Mouse (Mus musculus) midbrain, embryonic 12.5 days (tissue): ENCODE measurements at regions not wholly inside any gene's neighbourhood (a gene's known extent, or its start where the extent isn't known, plus 50 kb on each side); places are given as distances from the start of the nearest gene placed in this dataset.

Experiments used
- ATAC-seq: fragments of 200-750 bp; cut with Nextera tagmentation; 2 replicates; pipeline ENCODE4 v1.8.0; 2017; ENCODE audit warnings: low read depth, moderate TSS enrichment, moderate library complexity; ENCODE audit not compliant: low FRiP score
- H3K27ac ChIP-seq: fragments of 300-500 bp; sonication (generic); replicated peaks from 2 replicates; pipeline ENCODE4 v1.5.1; 2016; ENCODE audit warnings: mild to moderate bottlenecking
- H3K27me3 ChIP-seq: fragments of 300-500 bp; sonication (generic); 2 replicates; pipeline ENCODE4 v1.6.1; 2016; ENCODE audit warnings: mild to moderate bottlenecking
- H3K36me3 ChIP-seq: fragments of 300-500 bp; sonication (generic); 2 replicates; pipeline ENCODE4 v1.6.1; 2016
- H3K4me1 ChIP-seq: fragments of 300-500 bp; sonication (generic); 2 replicates; pipeline ENCODE4 v1.6.1; 2016
- H3K4me2 ChIP-seq: fragments of 300-500 bp; sonication (generic); replicated peaks from 2 replicates; pipeline ENCODE4 v1.6.1; 2016; ENCODE audit warnings: mild to moderate bottlenecking, moderate library complexity
- H3K4me3 ChIP-seq: fragments of 300-500 bp; sonication (generic); 2 replicates; pipeline ENCODE4 v1.5.1; 2016; ENCODE audit warnings: mild to moderate bottlenecking
- H3K9ac ChIP-seq: fragments of 300-500 bp; sonication (generic); replicated peaks from 2 replicates; pipeline ENCODE4 v1.6.1; 2016; ENCODE audit warnings: mild to moderate bottlenecking, moderate library complexity
- H3K9me3 ChIP-seq: fragments of 300-500 bp; sonication (generic); 2 replicates; pipeline ENCODE4 v1.6.1; 2016; ENCODE audit warnings: mild to moderate bottlenecking
- WGBS: fragments of 180-500 bp; shearing (Covaris S2); methylation state at CpG from one replicate; pipeline ENCODE4 v1.1.7; 2016; 5-methylcytosine and 5-hydroxymethylcytosine counted together

- WGBS = 64% methylated on average over 5 of the region's 5 CpGs
- ATAC-seq = peak; percentile 47; the same call in 1 of the 2 replicates
- Histone ChIP-seq H3K27ac (no peak overlapping the region), H3K36me3 (no peaks in the 10 kb centered on the region), H3K4me2 (no peak overlapping the region), H3K9ac (no peak overlapping the region), H3K4me1 (no peaks in the 10 kb centered on the region), H3K27me3 (no peaks in the 10 kb centered on the region), H3K4me3 (no peak overlapping the region), H3K9me3 (no peaks in the 10 kb centered on the region)
Measured at GRCm38 (mm10) chr1:122905331-122905730, 1140.0 kb downstream of the Dpp10 start.

GRCm38 (mm10) chr1:122889100-122889499 lies 1156.3 kb downstream of the Dpp10 start:
- Histone ChIP-seq H3K36me3 (no peaks in the 10 kb centered on the region), H3K4me3 (no peak overlapping the region), H3K9ac (no peak overlapping the region), H3K4me2 (no peak overlapping the region), H3K4me1 (no peaks in the 10 kb centered on the region), H3K27ac (no peak overlapping the region), H3K27me3 (no peaks in the 10 kb centered on the region), H3K9me3 (no peaks in the 10 kb centered on the region)
- ATAC-seq = no peak
- WGBS = 66% methylated on average over 2 of the region's 2 CpGs

GRCm38 (mm10) chr1:122858995-122859394 lies 1186.4 kb downstream of the Dpp10 start:
- Histone ChIP-seq H3K4me2 (no peak overlapping the region), H3K9ac (no peak overlapping the region), H3K4me3 (no peak overlapping the region), H3K4me1 (no peaks in the 10 kb centered on the region), H3K36me3 (no peaks in the 10 kb centered on the region), H3K27ac (no peak overlapping the region), H3K27me3 (no peaks in the 10 kb centered on the region), H3K9me3 (no peaks in the 10 kb centered on the region)
- peak; percentile 54 for ATAC-seq
